ENCODE assay signal across 10 mouse cellular contexts in genomic region chr14:103450756-103451155, GRCm38 (mm10).
"Had no signal": no experiment of that assay in that cellular context is flagged by ENCODE, and none has a peak within 500 bp of the region (broad histone marks: within the 10 kb centered on the region; RNA-seq: fewer than 3 reads in every experiment).

No protein-coding gene starts in this region.

- DNase-seq: kidney, adult 18-20 months; kidney, postnatal 10 days; kidney, postnatal 4 days; left cerebral cortex, postnatal 4 days; lung, postnatal 14 days; retina, postnatal 1 day; right cerebral cortex, postnatal 4 days; spleen, adult 18-20 months; thymus, adult 18-20 months; thymus, postnatal 25 days had no signal
